Mouse (Mus musculus): Measurements from ENCODE around the gene Lrp8. TPM values are rescaled to one million over a fixed set of nuclear protein-coding genes. Genes with fewer than 3 reads are reported as not detected.
A peak's percentile ranks its signal among the peaks of the same experiment; 100 is the strongest.

The Lrp8 gene
- polyA plus RNA-seq, 1 experiment from 2014 or later, result 1.9 TPM

DNA sequence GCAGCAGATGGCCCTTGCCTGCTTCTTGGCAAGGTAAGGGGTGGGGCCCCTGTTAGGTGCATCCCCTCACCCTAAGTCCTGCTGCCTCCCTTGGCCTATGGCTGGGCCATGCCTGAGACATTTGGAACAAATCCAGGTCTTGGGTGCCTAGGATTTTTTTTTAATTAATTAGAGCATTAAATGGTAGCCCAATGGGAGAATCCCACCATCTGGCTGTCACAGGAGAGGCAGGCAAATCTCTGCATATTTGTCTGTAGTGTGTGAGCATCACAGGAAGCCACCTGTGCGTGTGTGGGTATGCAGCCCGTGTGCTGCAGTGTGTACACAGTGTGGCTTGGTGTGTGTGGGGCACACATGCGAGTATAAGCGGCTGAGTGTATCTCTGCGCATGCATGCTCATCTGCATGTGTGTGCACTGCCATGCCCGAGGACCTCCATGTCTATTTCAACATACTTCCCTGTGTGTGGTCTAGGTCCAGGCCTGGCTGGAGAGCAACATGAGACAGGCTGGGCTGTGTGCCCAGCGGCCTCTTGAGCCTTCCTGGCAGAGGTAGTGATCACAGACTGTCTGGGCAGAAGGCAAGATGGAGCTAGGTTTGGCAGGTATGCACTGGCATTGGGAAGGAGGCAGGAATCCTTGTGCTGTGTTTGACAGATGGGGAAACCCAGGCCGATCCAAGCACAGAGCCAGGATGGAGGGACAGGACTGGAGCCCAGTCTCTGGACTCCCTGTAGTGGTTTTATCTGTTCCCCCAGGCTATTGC is 19.0 kb downstream of the Lrp8 start:
- WGBS, result 74% methylated on average over 8 of the region's 8 CpGs
- H3K36me3 ChIP-seq (ENCODE audit: insufficient read depth), result no peaks in the 10 kb centered on the region
- no peaks in the 10 kb centered on the region for H3K9me3 ChIP-seq (ENCODE audit: low read depth, low read length)
- no peak overlapping the region for H3K4me3 ChIP-seq (ENCODE audit: low read depth, low read length)
- DNase-seq, result peak; percentile 66
- H3K9ac ChIP-seq, result no peak overlapping the region
- H3K27ac ChIP-seq (ENCODE audit: low read depth), result no peak overlapping the region
- peak; percentile 25; the same call in 1 of the 2 replicates for ATAC-seq (ENCODE audit: insufficient read depth)
- no peak overlapping the region for H3K4me2 ChIP-seq
- no peaks in the 10 kb centered on the region for H3K4me1 ChIP-seq (ENCODE audit: insufficient read depth)
- no peaks in the 10 kb centered on the region for H3K27me3 ChIP-seq (ENCODE audit: insufficient read depth, low read length)
- TF ChIP-seq CTCF (IDR thresholded peaks at IDR 0.05; ENCODE audit: low read depth), result no peak

DNA sequence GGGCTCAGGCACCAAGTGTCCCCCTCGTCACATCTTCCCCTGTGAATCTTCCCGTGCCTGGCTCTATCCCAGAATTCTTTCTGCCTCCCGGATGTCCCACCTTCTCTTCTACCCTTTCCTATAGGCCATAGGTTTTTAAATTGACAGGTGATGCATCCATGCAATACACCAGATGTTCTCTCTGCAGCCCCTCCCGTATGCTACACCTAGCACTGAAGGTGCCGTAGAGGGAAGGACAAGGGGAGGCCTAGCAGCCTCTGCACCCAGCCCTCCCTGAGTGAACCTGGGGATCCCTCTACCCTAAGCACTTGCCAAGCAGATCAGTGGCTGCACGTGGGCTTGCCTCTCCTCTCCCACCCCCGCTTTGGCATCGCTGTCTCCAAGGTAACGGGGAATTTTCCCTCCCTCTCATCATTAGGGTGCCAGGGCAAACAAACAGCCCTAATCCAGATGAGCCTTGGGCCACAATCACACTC is 20.9 kb downstream of the Lrp8 start:
- Histone ChIP-seq H3K4me1 (ENCODE audit: insufficient read depth) (no peaks in the 10 kb centered on the region), H3K4me3 (ENCODE audit: low read depth, low read length) (no peak overlapping the region), H3K4me2 (no peak overlapping the region), H3K36me3 (ENCODE audit: insufficient read depth) (no peaks in the 10 kb centered on the region), H3K9me3 (ENCODE audit: low read depth, low read length) (no peaks in the 10 kb centered on the region), H3K27me3 (ENCODE audit: insufficient read depth, low read length) (no peaks in the 10 kb centered on the region), H3K9ac (no peak overlapping the region), H3K27ac (ENCODE audit: low read depth) (no peak overlapping the region)
- WGBS, result 46% methylated on average over 9 of the region's 9 CpGs
- DNase-seq (no peak), ATAC-seq (ENCODE audit: insufficient read depth) (no peak)
- no peak for TF ChIP-seq CTCF (IDR thresholded peaks at IDR 0.05; ENCODE audit: low read depth)

DNA sequence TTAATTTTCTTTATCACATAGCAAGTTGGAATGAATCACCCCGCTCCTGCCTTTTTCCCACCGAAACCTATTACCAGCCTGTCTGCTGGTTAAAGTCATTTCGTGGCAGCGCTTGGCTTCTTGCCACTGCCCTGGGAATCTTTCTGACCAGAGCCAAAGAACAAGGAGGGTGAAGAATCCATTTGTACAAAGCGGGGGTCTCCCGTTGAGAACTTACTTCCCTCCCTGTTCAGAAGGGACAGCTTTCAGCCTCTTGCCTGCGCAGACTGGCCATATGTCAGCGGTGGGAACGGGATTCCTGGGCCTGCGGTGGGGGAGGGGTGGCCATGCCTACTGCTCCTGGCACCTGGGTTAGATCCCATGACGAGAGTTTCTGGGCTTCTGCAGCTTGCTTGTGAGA is 21.4 kb downstream of the Lrp8 start:
- no peak for ATAC-seq (ENCODE audit: insufficient read depth)
- no peak overlapping the region for H3K4me2 ChIP-seq
- H3K36me3 ChIP-seq (ENCODE audit: insufficient read depth), result no peaks in the 10 kb centered on the region
- H3K9ac ChIP-seq, result no peak overlapping the region
- H3K27me3 ChIP-seq (ENCODE audit: insufficient read depth, low read length), result no peaks in the 10 kb centered on the region
- WGBS, result 43% methylated on average over 11 of the region's 11 CpGs
- no peak overlapping the region for H3K27ac ChIP-seq (ENCODE audit: low read depth)
- DNase-seq, result no peak
- H3K4me1 ChIP-seq (ENCODE audit: insufficient read depth), result no peaks in the 10 kb centered on the region
- H3K4me3 ChIP-seq (ENCODE audit: low read depth, low read length), result no peak overlapping the region
- no peak for TF ChIP-seq CTCF (IDR thresholded peaks at IDR 0.05; ENCODE audit: low read depth)
- H3K9me3 ChIP-seq (ENCODE audit: low read depth, low read length), result no peaks in the 10 kb centered on the region

DNA sequence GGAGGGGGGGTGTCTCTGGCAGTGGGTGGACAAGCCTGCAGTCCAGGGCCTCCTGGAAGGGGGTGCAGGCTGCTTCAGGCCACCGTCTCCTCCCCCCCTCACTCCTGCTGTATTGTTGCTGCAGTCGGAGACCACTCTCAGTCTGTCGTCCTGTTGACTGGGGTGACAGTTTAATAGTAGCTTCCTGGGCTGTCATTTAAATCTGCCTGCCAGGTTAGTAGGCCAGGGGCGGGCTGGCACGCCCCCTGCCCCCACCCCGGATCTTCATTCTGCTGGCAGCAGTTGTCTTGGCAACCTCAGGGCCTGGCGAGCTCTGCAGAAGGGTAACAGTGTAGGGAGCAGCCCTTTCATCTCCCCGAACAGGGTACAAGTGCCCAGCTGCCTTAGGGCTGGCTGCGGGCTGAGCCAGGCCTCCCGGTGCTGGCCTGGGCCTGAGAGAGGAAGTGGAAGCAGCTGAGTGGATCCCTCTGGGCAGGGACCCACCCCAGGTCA is 26.7 kb downstream of the Lrp8 start:
- Histone ChIP-seq H3K4me3 (ENCODE audit: low read depth, low read length) (no peak overlapping the region), H3K27me3 (ENCODE audit: insufficient read depth, low read length) (no peaks in the 10 kb centered on the region), H3K9ac (no peak overlapping the region), H3K36me3 (ENCODE audit: insufficient read depth) (no peaks in the 10 kb centered on the region), H3K4me1 (ENCODE audit: insufficient read depth) (peaks cover 9% of the 10 kb centered on the region; the same call in 1 of the 2 replicates), H3K4me2 (no peak overlapping the region), H3K9me3 (ENCODE audit: low read depth, low read length) (no peaks in the 10 kb centered on the region), H3K27ac (ENCODE audit: low read depth) (no peak overlapping the region)
- DNase-seq (no peak), ATAC-seq (ENCODE audit: insufficient read depth) (peak; percentile 53; the same call in 1 of the 2 replicates)
- WGBS, result 26% methylated on average over 10 of the region's 10 CpGs
- no peak for TF ChIP-seq CTCF (IDR thresholded peaks at IDR 0.05; ENCODE audit: low read depth)

DNA sequence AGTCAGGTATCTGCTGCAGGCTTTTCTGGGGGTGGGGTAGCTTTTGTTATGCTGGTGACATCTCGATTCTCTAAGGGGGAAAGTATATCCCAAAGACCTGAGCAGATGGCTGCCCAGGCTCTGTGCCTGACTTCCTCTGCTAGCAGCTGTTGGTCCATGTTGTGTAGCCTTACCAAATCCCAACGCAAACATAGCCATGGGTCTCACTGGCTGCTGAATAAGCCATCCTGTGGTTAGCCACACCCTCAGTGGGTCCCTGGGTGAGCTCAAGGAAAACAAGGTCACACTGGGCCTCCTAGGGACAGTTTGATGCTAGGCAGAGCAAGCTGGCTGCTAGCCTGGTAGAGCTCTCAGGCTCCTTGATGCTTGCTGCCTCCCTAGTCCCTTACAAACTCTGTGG is 27.6 kb downstream of the Lrp8 start:
- 38% methylated on average over 2 of the region's 2 CpGs for WGBS
- Histone ChIP-seq H3K4me2 (no peak overlapping the region), H3K9me3 (ENCODE audit: low read depth, low read length) (no peaks in the 10 kb centered on the region), H3K36me3 (ENCODE audit: insufficient read depth) (no peaks in the 10 kb centered on the region), H3K4me3 (ENCODE audit: low read depth, low read length) (no peak overlapping the region), H3K4me1 (ENCODE audit: insufficient read depth) (peaks cover 9% of the 10 kb centered on the region; the same call in 1 of the 2 replicates), H3K27ac (ENCODE audit: low read depth) (no peak overlapping the region), H3K9ac (no peak overlapping the region), H3K27me3 (ENCODE audit: insufficient read depth, low read length) (no peaks in the 10 kb centered on the region)
- ATAC-seq (ENCODE audit: insufficient read depth), result no peak
- DNase-seq, result no peak
- TF ChIP-seq CTCF (IDR thresholded peaks at IDR 0.05; ENCODE audit: low read depth), result no peak

DNA sequence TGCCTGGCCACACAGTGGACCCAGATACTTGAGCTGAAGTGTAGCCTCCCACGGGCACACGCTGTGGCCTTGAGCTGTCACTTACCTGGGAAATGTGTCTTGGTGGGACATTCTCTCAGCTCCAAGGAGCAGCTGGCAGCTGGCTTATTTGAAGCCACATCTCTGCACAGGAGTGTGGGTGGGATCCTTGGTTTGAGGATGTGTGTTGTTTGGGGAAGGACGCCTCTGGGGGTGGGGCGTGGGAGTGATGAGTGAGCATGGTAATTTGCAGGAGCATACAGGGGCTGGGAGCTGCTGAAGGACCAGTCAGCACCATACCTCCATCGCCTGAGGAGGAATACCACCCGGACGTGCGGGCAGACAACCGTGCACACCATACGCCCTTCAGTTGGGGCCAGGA is 28.1 kb downstream of the Lrp8 start:
- no peak overlapping the region for H3K4me3 ChIP-seq (ENCODE audit: low read depth, low read length)
- no peak for TF ChIP-seq CTCF (IDR thresholded peaks at IDR 0.05; ENCODE audit: low read depth)
- WGBS, result 58% methylated on average over 10 of the region's 10 CpGs
- H3K36me3 ChIP-seq (ENCODE audit: insufficient read depth), result no peaks in the 10 kb centered on the region
- ATAC-seq (ENCODE audit: insufficient read depth) (no peak), DNase-seq (no peak)
- no peaks in the 10 kb centered on the region for H3K27me3 ChIP-seq (ENCODE audit: insufficient read depth, low read length)
- H3K4me2 ChIP-seq, result no peak overlapping the region
- H3K4me1 ChIP-seq (ENCODE audit: insufficient read depth), result peaks cover 9% of the 10 kb centered on the region; the same call in 1 of the 2 replicates
- H3K9ac ChIP-seq, result no peak overlapping the region
- H3K9me3 ChIP-seq (ENCODE audit: low read depth, low read length), result no peaks in the 10 kb centered on the region
- H3K27ac ChIP-seq (ENCODE audit: low read depth), result no peak overlapping the region

DNA sequence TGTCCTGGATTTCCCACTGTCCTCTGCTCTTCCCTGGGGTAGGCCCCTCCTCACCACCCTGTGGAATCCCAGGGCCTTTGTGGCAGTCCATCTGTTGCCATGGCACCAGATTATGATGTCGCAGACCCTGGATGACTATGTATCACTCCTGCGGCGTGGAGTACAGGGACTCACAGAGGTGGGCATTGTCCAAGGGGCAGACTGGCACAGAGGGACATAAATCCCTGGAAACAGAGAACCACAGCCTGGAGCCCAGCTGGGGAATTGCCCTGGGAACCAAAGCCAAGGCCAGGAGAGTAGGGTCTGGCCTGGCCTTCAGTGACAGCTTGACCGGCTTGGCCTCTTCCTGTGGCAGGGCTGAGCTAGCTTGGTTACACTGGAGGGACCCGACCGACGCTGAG is 28.8 kb downstream of the Lrp8 start:
- H3K36me3 ChIP-seq (ENCODE audit: insufficient read depth), result no peaks in the 10 kb centered on the region
- 71% methylated on average over 7 of the region's 7 CpGs for WGBS
- no peak for ATAC-seq (ENCODE audit: insufficient read depth)
- no peak overlapping the region for H3K27ac ChIP-seq (ENCODE audit: low read depth)
- H3K4me1 ChIP-seq (ENCODE audit: insufficient read depth), result peaks cover 9% of the 10 kb centered on the region; the same call in 1 of the 2 replicates
- H3K27me3 ChIP-seq (ENCODE audit: insufficient read depth, low read length), result no peaks in the 10 kb centered on the region
- TF ChIP-seq CTCF (IDR thresholded peaks at IDR 0.05; ENCODE audit: low read depth), result no peak
- H3K4me2 ChIP-seq, result no peak overlapping the region
- H3K9ac ChIP-seq, result no peak overlapping the region
- no peaks in the 10 kb centered on the region for H3K9me3 ChIP-seq (ENCODE audit: low read depth, low read length)
- H3K4me3 ChIP-seq (ENCODE audit: low read depth, low read length), result no peak overlapping the region
- no peak for DNase-seq
